Mouse (Mus musculus) CH12.LX (cell line): Measurements from ENCODE around the gene Pou2f1. TPM values are rescaled to one million over a fixed set of nuclear protein-coding genes. Genes with fewer than 3 reads are reported as not detected.
A peak's percentile ranks its signal among the peaks of the same experiment; 100 is the strongest.

Source experiments
- DNase-seq: peaks from one replicate; pipeline ENCODE4 v3.0.0-alpha.2; 2013; ENCODE audit errors: extremely low read depth
- H3K27ac ChIP-seq: 2 replicates; pipeline ENCODE4 v1.5.1; 2012; ENCODE audit warnings: low read depth, mild to moderate bottlenecking, control low read depth, moderate library complexity; ENCODE audit not compliant: insufficient read depth
- H3K27me3 ChIP-seq: replicated peaks from 2 replicates; pipeline ENCODE3; 2012; ENCODE audit warnings: inconsistent platforms
- H3K36me3 ChIP-seq, 2 experiments: replicated peaks in 1 of 2; 2 replicates each; pipeline versions ENCODE3 to v1.6.1; 2012; ENCODE audit warnings: inconsistent platforms in 1 of 2, low read length in 1 of 2, mild to moderate bottlenecking in 1 of 2, mixed read lengths in 1 of 2, moderate library complexity in 1 of 2; ENCODE audit not compliant: control insufficient read depth in 1 of 2, insufficient read depth in 1 of 2
- H3K4me1 ChIP-seq, 2 experiments: 2 replicates each; pipeline ENCODE4 v1.6.1; 2012; ENCODE audit warnings: inconsistent platforms in 1 of 2, moderate library complexity in 1 of 2; ENCODE audit not compliant: insufficient read depth in 2 of 2, control insufficient read depth in 1 of 2
- H3K4me2 ChIP-seq: 2 replicates; pipeline ENCODE4 v1.6.1; 2012; ENCODE audit warnings: low read depth, mild to moderate bottlenecking, control low read depth; ENCODE audit not compliant: poor library complexity, insufficient read depth, severe bottlenecking
- H3K4me3 ChIP-seq, 3 experiments: fragments of 150-350 bp in 1 of 3; sonication (generic) in 1 of 3; replicated peaks in 1 of 3; 2 replicates each; pipeline versions ENCODE3 to v1.5.1; 2011 to 2012; ENCODE audit warnings: low read depth in 2 of 3, low read length in 2 of 3, mild to moderate bottlenecking in 2 of 3, moderate library complexity in 2 of 3, control low read depth in 1 of 3, improper control_type of control experiment in 1 of 3, inconsistent platforms in 1 of 3, mixed read lengths in 1 of 3; ENCODE audit not compliant: poor library complexity in 1 of 3
- H3K79me2 ChIP-seq: replicated peaks from 2 replicates; pipeline ENCODE4 v1.6.1; 2012; ENCODE audit warnings: mild to moderate bottlenecking, moderate library complexity; ENCODE audit not compliant: control insufficient read depth, poor library complexity, insufficient read depth, severe bottlenecking; ENCODE audit errors: extremely low read depth
- H3K9ac ChIP-seq: 2 replicates; pipeline ENCODE4 v1.6.1; 2012; ENCODE audit warnings: low read depth, mild to moderate bottlenecking, control low read depth, moderate library complexity; ENCODE audit not compliant: insufficient read depth
- H3K9me3 ChIP-seq: replicated peaks from 2 replicates; pipeline ENCODE3; 2012; ENCODE audit warnings: low read length, inconsistent platforms, mixed read lengths
- CHD1 ChIP-seq: IDR thresholded peaks from 2 replicates; pipeline ENCODE4 v1.6.1; 2012; ENCODE audit warnings: low read depth, low read length, improper control_type of control experiment, inconsistent platforms
- CTCF ChIP-seq, 2 experiments: IDR thresholded peaks in 1 of 2; conservative IDR thresholded peaks in 1 of 2; 2 replicates each; pipeline ENCODE4 v1.5.1; 2011 to 2012; ENCODE audit warnings: low read depth in 2 of 2, low read length in 2 of 2, improper control_type of control experiment in 1 of 2, inconsistent platforms in 1 of 2, mild to moderate bottlenecking in 1 of 2, moderate library complexity in 1 of 2
- ETS1 ChIP-seq: conservative IDR thresholded peaks from 2 replicates; pipeline ENCODE4 v1.6.1; 2012; ENCODE audit warnings: low read depth, mild to moderate bottlenecking, inconsistent platforms, low read length, improper control_type of control experiment, moderate library complexity
- GABPA ChIP-seq: IDR thresholded peaks from 2 replicates; pipeline ENCODE4 v1.6.1; 2012; ENCODE audit warnings: low read depth, low read length, improper control_type of control experiment, inconsistent platforms; ENCODE audit not compliant: insufficient replicate concordance
- MXI1 ChIP-seq: IDR thresholded peaks from 2 replicates; pipeline ENCODE4 v1.6.1; 2011; ENCODE audit warnings: mild to moderate bottlenecking, low read depth, low read length, improper control_type of control experiment
- NELFE ChIP-seq: IDR thresholded peaks from 2 replicates; pipeline ENCODE4 v1.6.1; 2011; ENCODE audit warnings: low read depth, low read length, improper control_type of control experiment
- NRF1 ChIP-seq: IDR thresholded peaks from 2 replicates; pipeline ENCODE4 v1.6.1; 2014; ENCODE audit warnings: low read depth, mild to moderate bottlenecking, inconsistent platforms, low read length, improper control_type of control experiment, moderate library complexity
- PAX5 ChIP-seq: IDR thresholded peaks from 2 replicates; pipeline ENCODE4 v1.6.1; 2012; ENCODE audit warnings: low read length, inconsistent platforms, mixed read lengths
- RAD21 ChIP-seq: IDR thresholded peaks from 2 replicates; pipeline ENCODE4 v1.6.1; 2011; ENCODE audit warnings: low read depth, mild to moderate bottlenecking, low read length, improper control_type of control experiment, moderate library complexity
- SIN3A ChIP-seq: IDR thresholded peaks from 2 replicates; pipeline ENCODE4 v1.6.1; 2012; ENCODE audit warnings: low read length, improper control_type of control experiment, inconsistent platforms
- SMC3 ChIP-seq: IDR thresholded peaks from 2 replicates; pipeline ENCODE4 v1.6.1; 2011; ENCODE audit warnings: low read depth, low read length, improper control_type of control experiment
- TCF12 ChIP-seq: IDR thresholded peaks from 2 replicates; pipeline ENCODE4 v1.6.1; 2014; ENCODE audit warnings: low read depth, mild to moderate bottlenecking, inconsistent platforms, low read length, improper control_type of control experiment
- USF2 ChIP-seq: conservative IDR thresholded peaks from 2 replicates; pipeline ENCODE4 v1.6.1; 2011; ENCODE audit warnings: low read depth, low read length, improper control_type of control experiment
- ZKSCAN1 ChIP-seq: IDR thresholded peaks from 2 replicates; pipeline ENCODE4 v1.6.1; 2012; ENCODE audit warnings: low read depth, inconsistent platforms, low read length, improper control_type of control experiment, borderline replicate concordance
- ZNF384 ChIP-seq: IDR thresholded peaks from 2 replicates; pipeline ENCODE4 v1.6.1; 2012; ENCODE audit warnings: low read depth, low read length, improper control_type of control experiment, inconsistent platforms
- dilution Hi-C: fragments of 300-500 bp; cut with MboI; formaldehyde crosslinking; loops from 2 replicates; pipeline ENCODE4 v1.14.3; 2020; ENCODE audit warnings: low sequenced_read_pairs; ENCODE audit not compliant: extremely low pct_unique_long_range_greater_than_20kb, extremely low pct_ligation_motif_present
- in situ Hi-C: fragments of 300-500 bp; cut with MboI; formaldehyde crosslinking; loops from 3 replicates; pipeline ENCODE4 v1.14.3; 2019; ENCODE audit warnings: low sequenced_read_pairs, low pct_ligation_motif_present, low pct_unique_long_range_greater_than_20kb, mixed read lengths
- polyA plus RNA-seq: library from polyadenylated mRNA; unstranded; fragments of >175 nt; gene quantifications from 2 replicates; pipeline ENCODE4 v1.2.1, GENCODE M21; 2012; ENCODE audit warnings: low read depth; ENCODE audit not compliant: insufficient read length
- total RNA-seq, 2 experiments: library from RNA; depleted of rRNA; stranded (reverse); fragments of 300-350 nt in 1 of 2; fragments of >200 nt in 1 of 2; gene quantifications; 2 replicates each; pipeline ENCODE4 v1.2.3; 2012 to 2014

The Pou2f1 gene
- total and polyA plus RNA-seq, 3 experiments: 6.4 to 18.3 (median 7.4) TPM

- Histone ChIP-seq H3K4me1 (no peaks in the 10 kb centered on the region), H3K27ac (no peak overlapping the region), H3K9me3 (no peaks in the 10 kb centered on the region), H3K27me3 (no peaks in the 10 kb centered on the region), H3K9ac (no peak overlapping the region), H3K4me2 (no peak overlapping the region), H3K79me2 (no peaks in the 10 kb centered on the region), H3K36me3 (peaks cover 0 to 8% of the 10 kb centered on the region in 2 experiments), H3K4me3 (no peak overlapping the region)
- TF ChIP-seq USF2: no peak
- in situ Hi-C loops: no loop called here
- dilution Hi-C loops: no loop called here
- DNase-seq: no peak
Measured at GRCm38 (mm10) chr1:165860373-165861234, 141.9 kb downstream of the Pou2f1 start.

- DNase-seq: no peak
- H3K27ac ChIP-seq: no peak overlapping the region
- no peaks in the 10 kb centered on the region for H3K27me3 ChIP-seq
- in situ Hi-C loops (loop anchor here (5.0 to 10.0 kb wide), 3 partner anchors 81 to 296 kb away; no protein-coding TSS in a partner anchor), dilution Hi-C loops (no loop called here)
- H3K79me2 ChIP-seq: no peaks in the 10 kb centered on the region
- no peak overlapping the region for H3K9ac ChIP-seq
- no peak overlapping the region for H3K4me2 ChIP-seq
- no peaks in the 10 kb centered on the region for H3K36me3 ChIP-seq
- TF ChIP-seq GABPA: no peak
- peak in 1 of 2 experiments; percentile 68; a peak in 2 of 4 replicates for TF ChIP-seq CTCF (conservative IDR thresholded peaks at IDR 0.05 in 1 of 2, IDR thresholded peaks at IDR 0.05 in 1 of 2; ENCODE audit: low read depth in 2 of 2, low read length in 2 of 2)
- TF ChIP-seq ZKSCAN1: no peak
- TF ChIP-seq NRF1: no peak
- TF ChIP-seq SMC3: peak; percentile 73
- no peak for TF ChIP-seq PAX5
- TF ChIP-seq SIN3A: no peak
- no peak for TF ChIP-seq TCF12
- no peak for TF ChIP-seq CHD1
- no peak for TF ChIP-seq ETS1
- no peak for TF ChIP-seq MXI1
- no peak for TF ChIP-seq NELFE
- no peak for TF ChIP-seq ZNF384
- peak; percentile 35 for TF ChIP-seq RAD21
- H3K9me3 ChIP-seq: no peaks in the 10 kb centered on the region
- H3K4me3 ChIP-seq: no peak overlapping the region
- H3K4me1 ChIP-seq: no peaks in the 10 kb centered on the region
Measured at GRCm38 (mm10) chr1:165858356-165858755, 144.1 kb downstream of the Pou2f1 start.
